Mouse (Mus musculus) adrenal gland, adult 2 months (tissue): ENCODE measurements around the gene Twnk. TPM values are rescaled to one million over a fixed set of nuclear protein-coding genes. Genes with fewer than 3 reads are reported as not detected.

Experiments used
- DNase-seq: peaks from one replicate; pipeline ENCODE4 v3.0.0; 2021
- polyA plus RNA-seq: library from polyadenylated mRNA; depleted of rRNA; stranded (reverse); fragments of >200 nt; gene quantifications from 2 replicates; pipeline ENCODE4 v1.2.3, GENCODE M21; 2012
- total RNA-seq, 2 experiments: library from RNA; stranded (reverse); gene quantifications; 2 replicates each; pipeline ENCODE4 v1.2.3; 2021

The Twnk gene
- total and polyA plus RNA-seq, 3 experiments = 9.6 to 37.1 (median 24.7) TPM

GRCm38 (mm10) chr19:45002301-45002700, 3.2 kb upstream of the Twnk start:
- DNase-seq = peak; percentile 11

- no peak for DNase-seq
These were observed 1.5 kb upstream of the Twnk start for GRCm38 (mm10) chr19:45003740-45004516.

- DNase-seq = peak; percentile 98
These were observed 672 bp downstream of the Twnk start, which contains the start of gene Mrpl43 for GRCm38 (mm10) chr19:45005957-45006712. Gene Mrpl43, minus strand, starts transcription at chr19:45006442.

GRCm38 (mm10) chr19:45007021-45007420, 1.6 kb downstream of the Twnk start:
- peak; percentile 21 for DNase-seq

- peak; percentile 78 for DNase-seq
These were observed 2.1 kb downstream of the Twnk start for GRCm38 (mm10) chr19:45007425-45008191.

- peak; percentile 80 for DNase-seq
These were observed 5.2 kb downstream of the Twnk start for GRCm38 (mm10) chr19:45010646-45011045.

- no peak for DNase-seq
These were observed 6.8 kb downstream of the Twnk start for GRCm38 (mm10) chr19:45012219-45012618.

GRCm38 (mm10) chr19:45012636-45013035, 7.2 kb downstream of the Twnk start:
- peak; percentile 34 for DNase-seq

- DNase-seq = no peak
These were observed 8.2 kb downstream of the Twnk start for GRCm38 (mm10) chr19:45013581-45014225.

GRCm38 (mm10) chr19:45014335-45014971, 9.0 kb downstream of the Twnk start, which contains the start of gene Lzts2:
Gene Lzts2, plus strand, starts transcription at chr19:45014414.
- DNase-seq = peak; percentile 23

GRCm38 (mm10) chr19:45014981-45015402, 9.5 kb downstream of the Twnk start:
- DNase-seq = peak; percentile 88

GRCm38 (mm10) chr19:45015518-45016281, 10.2 kb downstream of the Twnk start:
- DNase-seq = peak; percentile 84

GRCm38 (mm10) chr19:45016341-45017215, 11.1 kb downstream of the Twnk start:
- DNase-seq = peak; percentile 91

- DNase-seq = peak; percentile 90
These were observed 11.8 kb downstream of the Twnk start for GRCm38 (mm10) chr19:45017216-45017771.

- DNase-seq = peak; percentile 97
These were observed 12.4 kb downstream of the Twnk start for GRCm38 (mm10) chr19:45017909-45018308.

GRCm38 (mm10) chr19:45018351-45018831, 12.9 kb downstream of the Twnk start:
- DNase-seq = peak; percentile 68

GRCm38 (mm10) chr19:45020348-45020747, 14.9 kb downstream of the Twnk start:
- DNase-seq = peak; percentile 85

- DNase-seq = no peak
These were observed 15.9 kb downstream of the Twnk start for GRCm38 (mm10) chr19:45021362-45021761.

- no peak for DNase-seq
These were observed 18.5 kb downstream of the Twnk start for GRCm38 (mm10) chr19:45023993-45024392.
